Mouse (Mus musculus): ENCODE data around the gene Rasa3. TPM values are rescaled to one million over a fixed set of nuclear protein-coding genes. Genes with fewer than 3 reads are reported as not detected.

Rasa3 gene
- total and polyA plus RNA-seq, 3 experiments, result 22.4 to 28.0 TPM; not detected in 1

GRCm38 (mm10) chr8:13671246-13672003 is 6.0 kb downstream of the Rasa3 start:
- peak overlapping the region; percentile 91 for H3K27ac ChIP-seq (ENCODE audit: control insufficient read depth, low read depth, low read length)
- no peaks in the 10 kb centered on the region for H3K9me3 ChIP-seq (replicated peaks; ENCODE audit: insufficient read depth, low read length)
- no peaks in the 10 kb centered on the region for H3K27me3 ChIP-seq (ENCODE audit: control insufficient read depth in 1 of 2, insufficient read depth in 2 of 2, low read length in 2 of 2)
- H3K9ac ChIP-seq (ENCODE audit: control insufficient read depth, low read depth, low read length, poor library complexity, severe bottlenecking), result peak overlapping the region; percentile 23; the same call in 1 of the 2 replicates
- peak; percentile 90 for DNase-seq (ENCODE audit: low read depth, low spot score)
- H3K79me2 ChIP-seq (ENCODE audit: control insufficient read depth, insufficient read depth, low read length, poor library complexity), result peaks cover 29% of the 10 kb centered on the region
- H3K36me3 ChIP-seq (ENCODE audit: control insufficient read depth in 1 of 2, insufficient read depth in 2 of 2, low read length in 2 of 2), result peaks cover 0 to 33% of the 10 kb centered on the region in 2 experiments; a peak in 2 of 4 replicates
- H3K4me3 ChIP-seq (ENCODE audit: control insufficient read depth in 1 of 2, insufficient read depth in 1 of 2, low read depth in 2 of 2, low read length in 2 of 2), result peak overlapping the region; percentile 5 to 11; a peak in 3 of 4 replicates
- H3K4me1 ChIP-seq (ENCODE audit: control insufficient read depth in 1 of 2, insufficient read depth in 2 of 2, low read length in 2 of 2), result peaks cover 24 to 47% of the 10 kb centered on the region in 2 experiments
- TF ChIP-seq POLR2AphosphoS5 (IDR thresholded peaks at IDR 0.05; ENCODE audit: borderline replicate concordance, low read depth, low read length), result no peak
- TF ChIP-seq KAT2A (conservative IDR thresholded peaks at IDR 0.05; ENCODE audit: low read depth, low read length), result no peak
- TF ChIP-seq RAD21 (IDR thresholded peaks at IDR 0.05; ENCODE audit: low read depth, low read length), result no peak
- TF ChIP-seq SIN3A (IDR thresholded peaks at IDR 0.05; ENCODE audit: low read length), result peak; percentile 92
- no peak for TF ChIP-seq USF1 (IDR thresholded peaks at IDR 0.05; ENCODE audit: low read depth, low read length)
- no peak for TF ChIP-seq CHD1 (IDR thresholded peaks at IDR 0.05; ENCODE audit: low read depth, low read length)
- no peak for TF ChIP-seq ZC3H11A (IDR thresholded peaks at IDR 0.05; ENCODE audit: low read depth, low read length)
- TF ChIP-seq MAFK (IDR thresholded peaks at IDR 0.05; ENCODE audit: borderline replicate concordance, low read depth, low read length), result 0 out of 2 replicates have a peak, but pooled peaks have one; percentile 57
- no peak for TF ChIP-seq NELFE (IDR thresholded peaks at IDR 0.05; ENCODE audit: low read depth, low read length)
- peak; percentile 67 for TF ChIP-seq MXI1 (IDR thresholded peaks at IDR 0.05; ENCODE audit: low read depth, low read length)
- peak; percentile 45 for TF ChIP-seq TAL1 (IDR thresholded peaks at IDR 0.05; ENCODE audit: low read length)
- 0 out of 2 replicates have a peak, but pooled peaks have one; percentile 51 for TF ChIP-seq ZMIZ1 (IDR thresholded peaks at IDR 0.05; ENCODE audit: low read depth, low read length)
- no peak for TF ChIP-seq POLR2AphosphoS2 (IDR thresholded peaks at IDR 0.05; ENCODE audit: low read length)
- peak; percentile 57 for TF ChIP-seq HCFC1 (IDR thresholded peaks at IDR 0.05; ENCODE audit: low read depth, low read length)
- TF ChIP-seq RCOR1 (IDR thresholded peaks at IDR 0.05; ENCODE audit: low read depth, low read length), result peak; percentile 67
- TF ChIP-seq MEF2A (IDR thresholded peaks at IDR 0.05; ENCODE audit: extremely low read depth, insufficient replicate concordance, low read depth, low read length, poor library complexity, severe bottlenecking), result peak; percentile 62; the same call in 1 of the 2 replicates
- no peak for TF ChIP-seq ZNF384 (IDR thresholded peaks at IDR 0.05; ENCODE audit: low read depth, low read length)
- no peak for TF ChIP-seq ZKSCAN1 (IDR thresholded peaks at IDR 0.05; ENCODE audit: low read depth, low read length)
- peak; percentile 89 for TF ChIP-seq ETS1 (IDR thresholded peaks at IDR 0.05; ENCODE audit: low read depth, low read length)
- TF ChIP-seq CHD2 (IDR thresholded peaks at IDR 0.05; ENCODE audit: low read length), result no peak
- no peak for TF ChIP-seq MYB (IDR thresholded peaks at IDR 0.05; ENCODE audit: low read depth, low read length)
- no peak for TF ChIP-seq MAZ (IDR thresholded peaks at IDR 0.05; ENCODE audit: low read depth, low read length)
- TF ChIP-seq TCF12 (IDR thresholded peaks at IDR 0.05; ENCODE audit: low read depth, low read length), result peak; percentile 89
- no peak for TF ChIP-seq E2F4 (IDR thresholded peaks at IDR 0.05; ENCODE audit: borderline replicate concordance, low read depth, low read length)
- TF ChIP-seq NRF1 (IDR thresholded peaks at IDR 0.05; ENCODE audit: insufficient read depth, low read depth, low read length, poor library complexity, severe bottlenecking), result no peak
- TF ChIP-seq GATA1 (IDR thresholded peaks at IDR 0.05; ENCODE audit: low read depth, low read length), result peak; percentile 94
- no peak for TF ChIP-seq UBTF (IDR thresholded peaks at IDR 0.05; ENCODE audit: borderline replicate concordance, insufficient read depth, low read depth, low read length)
- TF ChIP-seq POLR2A (IDR thresholded peaks at IDR 0.05; ENCODE audit: control insufficient read depth in 1 of 2, insufficient read depth in 1 of 2, low read depth in 1 of 2, low read length in 2 of 2, poor library complexity in 1 of 2), result peak in 1 of 2 experiments; percentile 26; a peak in 1 of 4 replicates
- 0 out of 2 replicates have a peak, but pooled peaks have one; percentile 55 for TF ChIP-seq MYC (IDR thresholded peaks at IDR 0.05; ENCODE audit: low read depth, low read length)
- TF ChIP-seq GABPA (IDR thresholded peaks at IDR 0.05; ENCODE audit: low read depth, low read length), result no peak
- TF ChIP-seq BHLHE40 (IDR thresholded peaks at IDR 0.05; ENCODE audit: borderline replicate concordance, low read depth, low read length), result peak; percentile 30; the same call in 1 of the 2 replicates
- TF ChIP-seq SMC3 (IDR thresholded peaks at IDR 0.05; ENCODE audit: low read depth, low read length), result 0 out of 2 replicates have a peak, but pooled peaks have one; percentile 1
- no peak for TF ChIP-seq CTCF (IDR thresholded peaks at IDR 0.05 in 2 of 3, conservative IDR thresholded peaks at IDR 0.05 in 1 of 3; ENCODE audit: control insufficient read depth in 1 of 3, insufficient read depth in 1 of 3, low read depth in 2 of 3, low read length in 3 of 3, poor library complexity in 1 of 3, severe bottlenecking in 1 of 3)
- no peak for TF ChIP-seq MAX (IDR thresholded peaks at IDR 0.05; ENCODE audit: low read length)
- TF ChIP-seq ELF1 (IDR thresholded peaks at IDR 0.05; ENCODE audit: low read depth, low read length), result peak; percentile 50
- peak; percentile 26; the same call in 1 of the 2 replicates for TF ChIP-seq TBP (IDR thresholded peaks at IDR 0.05; ENCODE audit: low read depth, low read length)

All from MEL (cell line).